Mouse (Mus musculus) liver, adult 2 months (tissue): Measurements from ENCODE around the gene Prkcg.

Source experiments
- CTCF ChIP-seq: fragments of 200-500 bp; IDR thresholded peaks from 2 replicates; pipeline ENCODE4 v1.5.1; 2011; ENCODE audit warnings: low read depth, low read length, control low read depth
- POLR2A ChIP-seq: fragments of 200-500 bp; IDR thresholded peaks from 2 replicates; pipeline ENCODE4 v1.6.1; 2011; ENCODE audit warnings: low read length, control low read depth; ENCODE audit not compliant: insufficient read depth; ENCODE audit errors: extremely low read depth

GRCm38 (mm10) chr7:3349775-3350174, 60.8 kb downstream of the Prkcg start:
- TF ChIP-seq CTCF (no peak), POLR2A (no peak)
